Mouse (Mus musculus) hindbrain, postnatal 0 days (tissue): ENCODE measurements around the gene Acyp2. TPM values are rescaled to one million over a fixed set of nuclear protein-coding genes. Genes with fewer than 3 reads are reported as not detected.

Source experiments
- ATAC-seq: fragments of 200-750 bp; cut with Nextera tagmentation; 2 replicates; pipeline ENCODE4 v1.8.0; 2017; ENCODE audit warnings: mild to moderate bottlenecking, moderate TSS enrichment, moderate library complexity
- DNase-seq: peaks from one replicate; pipeline ENCODE4 v3.0.0-alpha.2; 2015; ENCODE audit warnings: low spot score
- H3K27ac ChIP-seq: fragments of 300-500 bp; sonication (generic); 2 replicates; pipeline ENCODE4 v1.5.1; 2014; ENCODE audit warnings: mild to moderate bottlenecking
- H3K27me3 ChIP-seq: fragments of 300-500 bp; sonication (generic); 2 replicates; pipeline ENCODE4 v1.6.1; 2014; ENCODE audit warnings: low read length, mixed read lengths; ENCODE audit not compliant: insufficient read depth
- H3K36me3 ChIP-seq: fragments of 300-500 bp; sonication (generic); 2 replicates; pipeline ENCODE4 v1.6.1; 2014; ENCODE audit warnings: low read length, mixed read lengths; ENCODE audit not compliant: insufficient read depth
- H3K4me1 ChIP-seq: fragments of 300-500 bp; sonication (generic); 2 replicates; pipeline ENCODE4 v1.6.1; 2014; ENCODE audit warnings: antibody characterized with exemption, low read length, mixed read lengths; ENCODE audit not compliant: insufficient read depth
- H3K4me2 ChIP-seq: fragments of 300-500 bp; sonication (generic); 2 replicates; pipeline ENCODE4 v1.6.1; 2014; ENCODE audit warnings: low read depth, mild to moderate bottlenecking, low read length, moderate library complexity, mixed read lengths
- H3K4me3 ChIP-seq: fragments of 300-500 bp; sonication (generic); 2 replicates; pipeline ENCODE4 v1.5.1; 2014; ENCODE audit warnings: low read length
- H3K9ac ChIP-seq: fragments of 300-500 bp; sonication (generic); replicated peaks from 2 replicates; pipeline ENCODE4 v1.6.1; 2014; ENCODE audit warnings: mild to moderate bottlenecking, low read length, moderate library complexity, mixed read lengths
- H3K9me3 ChIP-seq: fragments of 300-500 bp; sonication (generic); 2 replicates; pipeline ENCODE4 v1.6.1; 2016; ENCODE audit warnings: low read length, mixed read lengths
- CTCF ChIP-seq: IDR thresholded peaks from 2 replicates; pipeline ENCODE4 v1.5.1; 2016; ENCODE audit warnings: antibody characterized with exemption, control low read depth, low read depth
- WGBS: fragments of 180-500 bp; shearing (Covaris S2); extraction: QIAGEN DNeasy Blood & Tissue Kit; methylation state at CpG from one replicate; pipeline ENCODE4 v1.1.7; 2014; 5-methylcytosine and 5-hydroxymethylcytosine counted together
- polyA plus RNA-seq: library from polyadenylated mRNA; unstranded; fragments of >200 nt; fragmentation: Nextera tagmentation; extraction: Ambion mirVana; gene quantifications from 2 replicates; pipeline ENCODE4 v1.2.1, GENCODE M21; 2015
- total RNA-seq: library from RNA; depleted of rRNA; stranded (reverse); fragments of >200 nt; gene quantifications from 2 replicates; pipeline ENCODE4 v1.2.3, GENCODE M21; 2014

Gene Acyp2
- total and polyA plus RNA-seq, 2 experiments from 2014 or later: 12.9 to 57.0 TPM

- DNase-seq: no peak
Measured at GRCm38 (mm10) chr11:30617571-30618097, 31.8 kb downstream of the Acyp2 start.

DNA sequence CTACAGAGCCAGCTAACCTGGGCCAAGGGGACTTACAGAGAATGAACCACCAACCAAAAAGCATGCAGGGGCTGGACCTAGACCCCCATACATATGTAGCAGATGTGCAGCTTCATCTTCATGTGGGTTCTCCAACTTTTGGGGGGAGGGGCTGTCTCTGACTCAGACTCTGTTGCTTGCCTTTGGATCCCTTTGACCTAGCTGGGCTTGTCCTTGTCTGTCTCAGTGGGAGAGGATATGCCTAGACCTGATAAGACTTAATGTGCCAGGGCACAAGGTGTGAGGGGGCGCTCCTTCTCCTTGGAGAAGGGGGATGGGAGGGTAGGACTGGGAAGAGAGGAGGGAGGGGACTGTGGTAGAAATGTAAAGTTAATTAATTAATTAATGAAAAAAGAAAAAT is 33.4 kb downstream of the Acyp2 start:
- no peak overlapping the region for H3K27ac ChIP-seq
- H3K9ac ChIP-seq: no peak overlapping the region
- no peak for ATAC-seq
- H3K27me3 ChIP-seq: no peaks in the 10 kb centered on the region
- no peak overlapping the region for H3K4me3 ChIP-seq
- WGBS: 91% methylated on average over 1 of the region's 1 CpGs
- H3K9me3 ChIP-seq: no peaks in the 10 kb centered on the region
- TF ChIP-seq CTCF: no peak
- H3K4me2 ChIP-seq: no peak overlapping the region
- no peak for DNase-seq
- H3K4me1 ChIP-seq: no peaks in the 10 kb centered on the region
- no peaks in the 10 kb centered on the region for H3K36me3 ChIP-seq

More at GRCm38 (mm10) chr11:30617571-30618097, 31.8 kb downstream of the Acyp2 start:
- Histone ChIP-seq H3K9me3 (no peaks in the 10 kb centered on the region), H3K36me3 (no peaks in the 10 kb centered on the region), H3K4me2 (no peak overlapping the region), H3K27ac (no peak overlapping the region), H3K4me3 (no peak overlapping the region), H3K9ac (no peak overlapping the region), H3K27me3 (no peaks in the 10 kb centered on the region), H3K4me1 (no peaks in the 10 kb centered on the region)
- TF ChIP-seq CTCF: no peak
- WGBS: 37% methylated on average over 2 of the region's 2 CpGs
- no peak for ATAC-seq

DNA sequence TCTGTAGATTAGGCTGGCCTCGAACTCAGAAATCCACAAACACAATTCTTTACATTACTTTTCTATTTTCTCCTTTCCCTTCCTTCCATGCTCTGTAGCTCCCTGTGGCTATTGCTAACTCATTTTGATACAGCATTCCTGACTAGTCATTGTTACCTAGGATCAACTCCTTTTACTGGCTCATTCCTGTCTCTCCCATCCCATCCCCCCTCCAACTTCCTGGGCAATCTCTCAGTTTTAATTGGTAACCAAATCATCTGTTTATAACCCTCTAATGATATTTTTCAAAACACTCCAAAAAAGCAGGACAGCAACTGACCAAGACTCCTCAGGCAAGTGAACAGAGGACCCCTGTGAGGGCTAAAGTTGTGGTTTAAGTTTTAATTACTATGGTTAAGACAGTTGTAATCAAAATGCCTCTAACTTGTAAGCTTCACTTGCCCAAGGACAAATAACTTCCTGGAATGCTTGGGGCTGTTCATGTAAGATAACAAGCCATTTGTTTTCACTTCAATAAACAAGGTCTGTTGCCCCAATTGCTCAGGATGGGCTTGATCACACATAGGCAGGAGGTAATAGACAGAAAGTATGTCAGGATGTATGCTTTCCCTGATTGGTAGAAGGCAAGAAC is 35.4 kb downstream of the Acyp2 start:
- WGBS: 80% methylated on average over 1 of the region's 1 CpGs
- no peak overlapping the region for H3K4me3 ChIP-seq

DNA sequence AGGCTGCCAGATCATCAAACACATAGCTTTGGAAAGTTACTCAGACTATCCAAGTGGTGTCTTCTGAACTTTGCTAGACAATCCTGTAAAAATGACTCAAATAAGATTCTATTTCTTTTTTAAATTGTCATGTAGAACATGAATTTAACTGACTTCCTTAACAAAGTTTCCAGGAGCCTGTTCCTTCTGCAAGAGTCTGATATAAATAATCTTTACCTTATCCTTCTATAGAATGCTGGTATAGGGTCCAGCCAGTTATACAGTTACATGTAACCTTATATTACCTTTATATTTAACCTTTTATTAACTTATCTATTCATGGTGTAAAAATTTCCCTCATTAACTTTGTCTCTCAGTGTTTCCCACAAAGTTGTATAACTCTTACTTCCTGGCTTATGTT is 36.7 kb downstream of the Acyp2 start:
- Histone ChIP-seq H3K4me3 (no peak overlapping the region), H3K36me3 (no peaks in the 10 kb centered on the region), H3K4me2 (no peak overlapping the region), H3K9ac (no peak overlapping the region), H3K4me1 (no peaks in the 10 kb centered on the region), H3K9me3 (no peaks in the 10 kb centered on the region), H3K27ac (no peak overlapping the region), H3K27me3 (no peaks in the 10 kb centered on the region)
- ATAC-seq: no peak
- DNase-seq: no peak
- TF ChIP-seq CTCF: no peak

More for the DNA sequence above, 35.4 kb downstream of the Acyp2 start:
- H3K4me1 ChIP-seq: no peaks in the 10 kb centered on the region
- no peaks in the 10 kb centered on the region for H3K36me3 ChIP-seq
- no peak for TF ChIP-seq CTCF
- ATAC-seq (no peak), DNase-seq (no peak)
- no peak overlapping the region for H3K4me2 ChIP-seq
- H3K27me3 ChIP-seq: no peaks in the 10 kb centered on the region
- H3K9ac ChIP-seq: no peak overlapping the region
- no peaks in the 10 kb centered on the region for H3K9me3 ChIP-seq
- no peak overlapping the region for H3K27ac ChIP-seq

DNA sequence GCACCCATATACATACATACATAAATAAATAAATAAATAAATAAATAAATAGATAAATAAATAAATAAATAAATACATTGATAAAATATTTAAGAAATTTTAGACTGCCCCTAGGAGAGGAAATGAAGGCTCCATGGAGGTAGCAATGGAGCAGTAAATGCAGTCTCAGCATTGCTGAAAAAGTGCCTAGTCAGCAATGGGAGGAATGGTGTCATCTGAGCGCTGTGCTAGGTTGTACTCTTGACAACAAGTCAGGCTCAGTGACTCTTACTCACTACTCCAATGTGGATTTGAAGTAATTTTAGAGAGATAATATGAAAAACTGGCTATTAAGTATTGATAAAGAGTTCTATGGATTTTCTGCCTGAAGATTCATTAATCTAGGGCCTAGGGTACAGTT is 40.1 kb downstream of the Acyp2 start:
- no peak overlapping the region for H3K9ac ChIP-seq
- H3K36me3 ChIP-seq: no peaks in the 10 kb centered on the region
- no peak overlapping the region for H3K4me2 ChIP-seq
- WGBS: 95% methylated on average over 1 of the region's 1 CpGs
- no peaks in the 10 kb centered on the region for H3K4me1 ChIP-seq
- no peak for ATAC-seq
- H3K4me3 ChIP-seq: no peak overlapping the region
- DNase-seq: no peak
- H3K27me3 ChIP-seq: no peaks in the 10 kb centered on the region
- no peak overlapping the region for H3K27ac ChIP-seq
- no peaks in the 10 kb centered on the region for H3K9me3 ChIP-seq
- TF ChIP-seq CTCF: no peak

DNA sequence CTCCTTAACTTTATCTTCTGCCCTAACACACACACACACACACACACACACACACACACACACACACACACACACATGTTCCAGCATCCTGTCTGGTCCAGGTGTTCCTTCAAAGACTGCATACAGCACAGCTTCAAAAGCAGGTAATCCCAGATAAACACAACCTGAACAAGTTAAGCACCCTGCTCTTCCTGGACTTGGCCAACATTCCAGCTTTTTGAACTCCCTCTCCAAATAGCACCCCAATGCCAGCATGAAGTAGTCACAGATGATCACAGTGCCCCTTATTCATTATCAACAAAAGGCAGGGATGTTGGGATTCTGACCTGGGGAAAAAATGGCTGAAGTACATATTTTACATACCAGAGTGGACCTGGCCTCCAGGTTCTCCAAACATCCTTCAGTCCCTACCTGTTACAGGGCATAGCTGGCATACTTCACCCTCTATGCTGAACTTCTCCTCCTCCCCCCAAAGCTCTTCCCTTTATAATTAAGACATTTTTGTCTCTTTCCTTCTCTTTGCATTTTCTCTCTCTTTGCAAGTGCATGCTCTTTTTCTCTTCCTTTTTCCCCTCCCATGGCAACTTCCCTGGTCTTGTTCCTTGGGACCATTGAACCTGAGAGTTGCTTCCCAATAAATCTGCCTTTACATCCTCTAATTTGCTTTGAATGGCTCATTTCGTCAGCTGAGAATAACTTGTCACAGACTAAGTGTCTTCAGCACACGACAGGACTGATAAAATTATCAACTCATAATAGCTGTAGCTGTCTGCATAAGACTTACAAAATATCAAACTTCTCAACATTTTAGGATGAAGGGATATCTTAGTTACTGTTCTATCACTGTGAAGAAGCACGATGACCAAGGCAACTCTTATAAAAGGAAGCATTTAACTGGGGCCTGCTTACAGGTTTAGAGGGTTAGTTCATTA is 41.5 kb downstream of the Acyp2 start:
- Histone ChIP-seq H3K9ac (no peak overlapping the region), H3K4me2 (no peak overlapping the region), H3K36me3 (no peaks in the 10 kb centered on the region), H3K4me1 (no peaks in the 10 kb centered on the region), H3K9me3 (no peaks in the 10 kb centered on the region), H3K27me3 (no peaks in the 10 kb centered on the region), H3K27ac (no peak overlapping the region), H3K4me3 (no peak overlapping the region)
- DNase-seq: no peak
- 79% methylated on average over 3 of the region's 3 CpGs for WGBS
- no peak for TF ChIP-seq CTCF
- no peak for ATAC-seq
